ENCODE assay signal across 11 mouse cellular contexts in the genomic region with DNA sequence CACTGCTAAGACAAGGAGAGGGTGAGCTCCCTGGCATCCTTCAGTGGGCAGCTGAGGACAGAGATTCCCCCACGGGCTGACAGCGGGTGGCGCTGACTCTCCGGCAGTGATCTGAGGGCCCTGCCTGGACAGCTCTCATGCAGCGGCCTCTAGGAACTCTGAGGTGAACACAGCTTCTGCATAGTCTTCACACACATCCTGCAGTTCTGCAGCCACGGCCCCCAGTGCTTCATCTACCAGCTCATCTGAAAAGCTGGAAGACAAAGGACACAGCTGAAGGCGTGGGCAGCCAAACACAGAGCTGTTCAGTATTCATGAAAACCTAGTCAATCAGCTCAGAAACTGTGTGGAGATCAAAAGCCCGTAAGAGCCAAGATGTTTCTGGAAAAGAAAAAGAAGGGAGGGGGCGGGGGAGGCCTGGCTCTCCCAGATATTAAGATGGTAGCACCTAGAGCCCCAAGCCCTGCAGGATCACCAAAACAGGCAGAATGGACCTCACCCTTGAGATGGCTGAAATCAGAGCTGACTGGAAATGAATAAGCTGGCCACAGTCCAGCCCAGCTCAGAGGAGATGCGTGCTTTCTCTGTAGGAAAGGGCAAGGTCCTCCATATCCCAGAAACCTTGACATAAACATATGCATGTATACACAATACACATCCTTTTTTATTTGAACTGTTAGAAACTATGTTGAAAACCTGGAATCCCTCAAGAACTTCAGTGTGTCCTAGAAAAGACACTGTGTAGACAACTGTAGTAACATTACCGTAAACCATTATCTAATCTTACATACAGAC. TPM values are rescaled to one million over a fixed set of nuclear protein-coding genes. Genes with fewer than 3 reads are reported as not detected.
DNase-seq lines count a peak whose midpoint lies in the region; ATAC-seq lines count a peak whose summit lies in the region.
"Had no signal": no experiment of that assay in that cellular context is flagged by ENCODE, and none has a peak within 500 bp of the region (broad histone marks: within the 10 kb centered on the region; RNA-seq: fewer than 3 reads in every experiment).

No protein-coding gene starts in this region.

- H3K27ac ChIP-seq in hindbrain, embryonic 13.5 days: peak overlapping the region; percentile 71
- no peak overlapping the region for H3K27ac ChIP-seq in hindbrain, embryonic 12.5 days
- H3K27ac ChIP-seq in forebrain, embryonic 14.5 days (ENCODE audit: low read depth, low read length): peak overlapping the region; percentile 56
- H3K27ac ChIP-seq in heart, embryonic 11.5 days (ENCODE audit: low read depth, low read length): no peak overlapping the region

- peaks cover 11% of the 10 kb centered on the region for H3K4me1 ChIP-seq in hindbrain, embryonic 13.5 days (replicated peaks)
- peaks cover 4% of the 10 kb centered on the region for H3K4me1 ChIP-seq in hindbrain, embryonic 12.5 days
- peaks cover 19% of the 10 kb centered on the region for H3K4me1 ChIP-seq in forebrain, embryonic 14.5 days (ENCODE audit: control insufficient read depth, insufficient read depth, low read length)
- no peaks in the 10 kb centered on the region for H3K4me1 ChIP-seq in heart, embryonic 11.5 days (ENCODE audit: control insufficient read depth, insufficient read depth, low read length)

- WGBS in hindbrain, embryonic 13.5 days: 55% methylated on average over 11 of the region's 11 CpGs
- WGBS in hindbrain, embryonic 12.5 days: 63% methylated on average over 11 of the region's 11 CpGs
- 41% methylated on average over 11 of the region's 11 CpGs for WGBS in forebrain, embryonic 14.5 days
- 79% methylated on average over 11 of the region's 11 CpGs for WGBS in heart, embryonic 11.5 days (ENCODE audit: insufficient replicate concordance)

- ATAC-seq in hindbrain, embryonic 13.5 days (ENCODE audit: low FRiP score): no peak
- ATAC-seq in hindbrain, embryonic 12.5 days (ENCODE audit: low FRiP score): no peak
- peak; percentile 68 for ATAC-seq in forebrain, embryonic 14.5 days
- no peak for ATAC-seq in heart, embryonic 11.5 days (replicated peaks; ENCODE audit: insufficient number of reproducible peaks, low FRiP score, low TSS enrichment)

- no peaks in the 10 kb centered on the region for H3K9me3 ChIP-seq in hindbrain, embryonic 13.5 days
- H3K9me3 ChIP-seq in hindbrain, embryonic 12.5 days (replicated peaks): no peaks in the 10 kb centered on the region
- H3K9me3 ChIP-seq in forebrain, embryonic 14.5 days (replicated peaks; ENCODE audit: control insufficient read depth, low read length): no peaks in the 10 kb centered on the region
- H3K9me3 ChIP-seq in heart, embryonic 11.5 days (replicated peaks; ENCODE audit: control insufficient read depth, low read length): no peaks in the 10 kb centered on the region

- no peak overlapping the region for H3K4me3 ChIP-seq in hindbrain, embryonic 13.5 days
- H3K4me3 ChIP-seq in hindbrain, embryonic 12.5 days: no peak overlapping the region
- H3K4me3 ChIP-seq in forebrain, embryonic 14.5 days (ENCODE audit: low read depth, low read length): no peak overlapping the region
- H3K4me3 ChIP-seq in heart, embryonic 11.5 days (ENCODE audit: low read depth, low read length): no peak overlapping the region
- H3K4me3 ChIP-seq: erythroblast, embryonic 14.5 days had no signal

- 0 out of 2 replicates have a peak overlapping the region, but pooled peaks have one; percentile 39 for H3K9ac ChIP-seq in hindbrain, embryonic 13.5 days
- H3K9ac ChIP-seq in hindbrain, embryonic 12.5 days: no peak overlapping the region
- H3K9ac ChIP-seq in forebrain, embryonic 14.5 days (ENCODE audit: low read length): peak overlapping the region; percentile 29
- no peak overlapping the region for H3K9ac ChIP-seq in heart, embryonic 11.5 days (ENCODE audit: low read depth, low read length)

- peaks cover 68% of the 10 kb centered on the region for H3K36me3 ChIP-seq in hindbrain, embryonic 13.5 days
- H3K36me3 ChIP-seq in hindbrain, embryonic 12.5 days: peaks cover 52% of the 10 kb centered on the region
- peaks cover 62% of the 10 kb centered on the region for H3K36me3 ChIP-seq in forebrain, embryonic 14.5 days (ENCODE audit: control insufficient read depth, insufficient read depth, low read length)
- H3K36me3 ChIP-seq in heart, embryonic 11.5 days (ENCODE audit: control insufficient read depth, insufficient read depth, low read length): no peaks in the 10 kb centered on the region

- H3K27me3 ChIP-seq in hindbrain, embryonic 13.5 days: no peaks in the 10 kb centered on the region
- no peaks in the 10 kb centered on the region for H3K27me3 ChIP-seq in hindbrain, embryonic 12.5 days
- no peaks in the 10 kb centered on the region for H3K27me3 ChIP-seq in forebrain, embryonic 14.5 days (replicated peaks; ENCODE audit: control insufficient read depth, insufficient read depth, low read length)
- no peaks in the 10 kb centered on the region for H3K27me3 ChIP-seq in heart, embryonic 11.5 days (ENCODE audit: control insufficient read depth, insufficient read depth, low read length)

- H3K4me2 ChIP-seq in hindbrain, embryonic 13.5 days: no peak overlapping the region
- H3K4me2 ChIP-seq in hindbrain, embryonic 12.5 days (replicated peaks): no peak overlapping the region
- no peak overlapping the region for H3K4me2 ChIP-seq in forebrain, embryonic 14.5 days (ENCODE audit: low read length)
- H3K4me2 ChIP-seq in heart, embryonic 11.5 days: no peak overlapping the region

- DNase-seq in forebrain, embryonic 14.5 days (ENCODE audit: low spot score): peak; percentile 65
- peak; percentile 60 to 63 for DNase-seq in layer of hippocampus, postnatal 36 days
- peak; percentile 54 to 66 for DNase-seq in right cerebral cortex, postnatal 36 days (ENCODE audit: low spot score in 2 of 2)
- no peak for DNase-seq in testis, postnatal 10 days (ENCODE audit: low spot score)
- no peak for DNase-seq in heart, postnatal 4 days
- DNase-seq: kidney, adult 11 months had no signal

RNA-seq across cellular contexts. Expression of a gene that starts 19.8 kb away (rescaled TPM):
- 1.9 and 2.0 TPM in 2 replicates for polyA plus RNA-seq in hindbrain, embryonic 13.5 days (2015; fragmentation: Nextera tagmentation; extraction: Ambion mirVana)
- 1.1 and 1.8 TPM in 2 replicates for polyA plus RNA-seq in hindbrain, embryonic 12.5 days (2016; fragmentation: Nextera tagmentation; extraction: Ambion mirVana)
- polyA plus RNA-seq in forebrain, embryonic 14.5 days (2014; fragmentation: Nextera tagmentation; extraction: Ambion mirVana): 0.94 and 1.4 TPM in 2 replicates
- 10 to 100 TPM; 26.0 to 27.9 TPM for total RNA-seq in layer of hippocampus, postnatal 36 days (2021)
- 1 to 10 TPM; 1.7 TPM for total RNA-seq in heart, postnatal 4 days (2021)
- 0.07 and 0.14 TPM in 2 replicates for polyA plus RNA-seq in heart, embryonic 11.5 days (2014; fragmentation: Nextera tagmentation; extraction: Ambion mirVana)
- polyA plus RNA-seq: erythroblast, embryonic 14.5 days had no signal

RNA-seq across cellular contexts. Expression of a gene that starts 51.3 kb away (rescaled TPM):
- polyA plus RNA-seq in hindbrain, embryonic 13.5 days (2015; fragmentation: Nextera tagmentation; extraction: Ambion mirVana): 1.3 and 1.5 TPM in 2 replicates
- polyA plus RNA-seq in hindbrain, embryonic 12.5 days (2016; fragmentation: Nextera tagmentation; extraction: Ambion mirVana): 0.91 and 1.1 TPM in 2 replicates
- polyA plus RNA-seq in forebrain, embryonic 14.5 days (2014; fragmentation: Nextera tagmentation; extraction: Ambion mirVana): 0.07 and 0.15 TPM in 2 replicates
- total RNA-seq in layer of hippocampus, postnatal 36 days (2021): 10 to 100 TPM; 11.7 to 12.4 TPM
- under 1 TPM; 0.45 TPM for total RNA-seq in heart, postnatal 4 days (2021)
- not detected in 2 replicates for polyA plus RNA-seq in heart, embryonic 11.5 days (2014; fragmentation: Nextera tagmentation; extraction: Ambion mirVana)
- polyA plus RNA-seq: liver, embryonic 16.5 days had no signal

RNA-seq across cellular contexts. Expression of a gene that starts 51.9 kb away (rescaled TPM):
- polyA plus RNA-seq in hindbrain, embryonic 13.5 days (2015; fragmentation: Nextera tagmentation; extraction: Ambion mirVana): 26.3 and 28.4 TPM in 2 replicates
- 19.6 and 19.9 TPM in 2 replicates for polyA plus RNA-seq in hindbrain, embryonic 12.5 days (2016; fragmentation: Nextera tagmentation; extraction: Ambion mirVana)
- 12.8 and 19.9 TPM in 2 replicates for polyA plus RNA-seq in forebrain, embryonic 14.5 days (2014; fragmentation: Nextera tagmentation; extraction: Ambion mirVana)
- 10 to 100 TPM; 25.5 to 30.7 TPM for total RNA-seq in layer of hippocampus, postnatal 36 days (2021)
- total RNA-seq in heart, postnatal 4 days (2021): 1 to 10 TPM; 6.0 to 7.4 TPM
- 5.3 and 5.4 TPM in 2 replicates for polyA plus RNA-seq in heart, embryonic 11.5 days (2014; fragmentation: Nextera tagmentation; extraction: Ambion mirVana)

RNA-seq across cellular contexts. Expression of a gene that starts 52.0 kb away (rescaled TPM):
- polyA plus RNA-seq in hindbrain, embryonic 13.5 days (2015; fragmentation: Nextera tagmentation; extraction: Ambion mirVana): 160 and 166 TPM in 2 replicates
- polyA plus RNA-seq in hindbrain, embryonic 12.5 days (2016; fragmentation: Nextera tagmentation; extraction: Ambion mirVana): 159 and 167 TPM in 2 replicates
- 118 and 131 TPM in 2 replicates for polyA plus RNA-seq in forebrain, embryonic 14.5 days (2014; fragmentation: Nextera tagmentation; extraction: Ambion mirVana)
- 10 to 100 TPM; 33.0 to 36.4 TPM for total RNA-seq in layer of hippocampus, postnatal 36 days (2021)
- total RNA-seq in heart, postnatal 4 days (2021): 10 to 100 TPM; 47.4 to 48.7 TPM
- polyA plus RNA-seq in heart, embryonic 11.5 days (2014; fragmentation: Nextera tagmentation; extraction: Ambion mirVana): 150 and 155 TPM in 2 replicates

Comparison
In these comparisons a context has a peak if more than half of its experiments do, and no peak if none do; other contexts are left out.
1. H3K27ac ChIP-seq: peak in hindbrain, embryonic 13.5 days (single experiment) and forebrain, embryonic 14.5 days (single experiment); none in hindbrain, embryonic 12.5 days (single experiment) and heart, embryonic 11.5 days (single experiment).
2. H3K9ac ChIP-seq: peak in hindbrain, embryonic 13.5 days (single experiment) and forebrain, embryonic 14.5 days (single experiment); none in hindbrain, embryonic 12.5 days (single experiment) and heart, embryonic 11.5 days (single experiment).
3. DNase-seq: peak in forebrain, embryonic 14.5 days (single experiment), layer of hippocampus, postnatal 36 days (2 of 2) and right cerebral cortex, postnatal 36 days (2 of 2); none in testis, postnatal 10 days (single experiment) and heart, postnatal 4 days (single experiment).